Mouse (Mus musculus) heart, adult 18-20 months (tissue): ENCODE measurements at regions not wholly inside any gene's neighbourhood (a gene's known extent, or its start where the extent isn't known, plus 50 kb on each side); places are given as distances from the start of the nearest gene placed in this dataset.

ENCODE experiments used
- DNase-seq, 2 experiments: peaks; one replicate each; pipeline ENCODE4 v3.0.0; 2021 to 2022; ENCODE audit warnings: mixed read lengths in 1 of 2

DNA sequence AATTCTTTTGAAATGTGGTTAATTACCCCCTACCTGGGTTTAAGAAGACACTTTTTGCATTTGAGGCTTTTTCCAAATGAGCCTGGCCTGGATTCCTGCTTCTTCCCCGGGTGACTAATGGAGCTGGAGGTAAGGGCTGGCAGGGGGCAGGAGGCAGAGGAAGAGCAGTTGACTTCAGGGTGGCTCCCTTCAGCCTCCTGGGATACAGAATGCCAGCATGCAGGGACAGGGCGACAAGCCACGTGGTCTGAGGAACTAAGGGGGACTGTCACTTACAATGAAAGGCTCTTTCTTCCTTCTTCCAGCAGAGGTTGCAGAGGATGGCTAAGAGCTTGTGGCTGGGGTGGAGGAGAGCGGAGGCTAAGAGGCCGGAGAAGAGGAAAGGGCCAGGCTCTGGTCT is 234.8 kb upstream of the Rpl38 start:
- DNase-seq, result no peak

DNA sequence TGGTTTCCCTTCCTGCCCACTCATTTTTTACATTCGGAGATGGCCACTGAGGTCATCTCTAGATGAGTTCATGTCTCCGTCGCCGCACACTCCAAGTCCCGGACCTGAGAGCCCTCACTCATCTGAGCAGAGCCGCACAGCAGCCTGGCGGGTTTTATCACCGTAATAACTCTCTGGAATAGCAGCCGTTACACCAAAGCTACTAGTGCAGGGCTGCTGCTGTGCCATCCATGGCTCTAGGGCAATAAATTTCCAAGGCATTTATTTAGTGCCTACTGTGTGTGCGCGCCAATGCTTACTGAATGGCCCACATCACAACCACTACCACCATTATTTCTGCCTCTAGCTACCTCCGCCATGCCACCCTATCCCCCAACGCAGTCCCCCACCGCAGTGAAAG is 242.9 kb upstream of the Rpl38 start:
- DNase-seq, result no peak

DNA sequence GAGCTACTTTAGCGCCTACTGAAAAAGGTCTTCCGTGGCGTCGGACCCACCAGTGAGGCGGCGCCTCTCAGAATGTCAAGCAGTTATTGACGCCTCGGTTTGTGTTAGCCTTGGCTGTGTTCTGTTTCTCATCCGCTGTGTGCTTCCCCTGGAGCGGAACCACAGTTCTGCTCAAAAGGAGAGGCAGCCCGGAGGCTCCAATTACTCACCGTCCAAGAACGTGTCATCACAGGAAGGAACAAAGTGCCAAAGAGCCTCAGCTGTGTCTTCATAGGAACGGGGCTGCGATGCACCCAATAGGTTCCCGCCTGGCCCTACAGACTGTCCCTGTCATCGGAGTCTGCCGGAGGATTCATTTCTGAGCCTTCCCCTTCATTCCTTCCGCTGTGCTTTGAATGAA is 245.0 kb upstream of the Rpl38 start:
- DNase-seq, result no peak

DNA sequence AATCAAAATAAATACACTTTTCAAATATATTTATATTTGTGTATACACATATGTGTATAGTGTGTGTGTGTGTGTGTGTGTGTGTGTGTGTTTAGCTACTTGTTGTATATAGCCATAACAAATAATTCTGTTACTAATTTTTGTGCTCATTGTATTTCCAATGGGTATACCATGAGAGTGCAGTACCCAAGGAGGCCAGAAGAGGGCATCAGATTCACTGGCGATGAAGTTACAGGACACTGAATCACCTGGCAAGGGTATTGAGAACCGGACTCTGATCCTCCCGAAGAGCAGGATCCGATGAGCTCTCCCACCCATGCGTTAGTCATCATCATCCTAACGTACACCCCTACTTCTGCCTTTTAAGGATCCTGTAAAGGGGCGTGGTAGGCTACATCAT is 249.3 kb upstream of the Rpl38 start:
- no peak for DNase-seq

DNA sequence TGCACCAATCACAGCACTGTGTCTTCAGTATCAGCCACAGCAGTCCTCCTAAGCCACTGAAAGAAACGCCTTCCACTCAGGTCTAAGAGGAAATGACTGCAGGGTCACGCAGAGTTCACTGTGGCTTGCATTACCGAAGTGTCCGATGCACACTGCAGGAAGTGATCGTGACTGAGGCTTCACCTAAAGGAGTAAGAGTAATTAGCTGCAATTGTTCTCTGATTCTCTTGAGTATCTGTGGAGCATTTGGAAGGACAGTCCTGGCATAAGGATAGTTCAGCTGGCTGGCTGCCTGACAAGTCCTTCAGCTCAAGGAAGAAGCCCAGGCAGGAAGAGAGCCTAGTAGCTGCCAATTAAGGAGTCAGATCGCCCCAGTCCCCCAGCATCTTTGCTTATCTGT is 252.2 kb upstream of the Rpl38 start:
- no peak for DNase-seq

DNA sequence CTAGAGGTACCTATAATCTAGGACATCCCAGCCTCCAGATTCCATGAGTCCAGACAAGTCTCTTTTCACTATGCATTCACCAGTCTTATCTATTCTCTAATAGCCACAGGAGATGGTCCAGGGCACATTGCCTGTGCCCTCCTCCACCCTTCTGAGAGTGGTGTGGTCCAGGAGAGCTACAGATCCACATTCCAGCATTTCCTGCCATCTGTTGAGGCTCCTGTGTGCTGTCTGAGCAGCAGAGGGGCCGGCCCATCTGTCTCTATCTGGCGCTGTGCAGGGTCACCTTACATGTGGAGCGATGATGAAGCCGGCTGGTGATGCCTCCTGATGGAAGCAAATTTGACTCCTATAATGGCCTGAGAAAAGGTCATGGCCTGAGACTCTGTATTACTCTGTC is 263.9 kb upstream of the Rpl38 start:
- no peak for DNase-seq

DNA sequence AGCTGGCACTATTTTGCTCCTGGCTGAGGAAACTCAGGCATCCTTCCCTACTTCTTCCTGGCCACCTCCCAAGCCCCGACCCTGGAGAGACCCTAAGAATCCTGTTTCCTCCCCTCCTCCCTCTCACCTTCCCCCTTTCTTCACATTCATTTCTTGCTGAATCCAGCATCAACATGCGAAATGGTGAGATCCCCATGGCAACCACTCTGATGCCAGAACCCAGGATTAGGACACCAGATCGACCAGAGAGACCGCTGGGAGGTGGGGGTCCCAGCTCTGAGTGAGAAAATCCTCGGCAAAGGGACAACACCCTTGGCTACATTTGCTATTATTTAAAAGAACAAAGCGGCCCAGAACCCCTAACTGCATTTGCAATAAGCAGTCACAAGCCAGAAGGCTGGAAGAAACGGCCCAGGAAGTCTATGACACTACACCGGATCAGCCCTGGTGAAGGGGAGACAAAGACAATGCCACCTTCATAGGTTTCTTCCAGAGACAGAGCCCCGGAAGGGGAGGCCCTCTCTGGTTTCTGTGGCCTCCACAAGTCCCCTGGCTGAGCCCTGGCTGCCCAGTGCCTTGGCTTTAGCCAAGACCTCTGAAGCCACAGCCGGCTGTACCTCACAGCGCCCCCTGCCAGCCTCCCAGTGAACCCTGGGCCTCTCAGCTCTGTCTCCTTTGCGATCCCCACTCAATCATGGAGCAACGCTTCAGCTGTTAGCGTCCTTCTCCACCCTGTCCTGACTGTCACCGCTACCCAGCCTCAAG is 265.6 kb upstream of the Rpl38 start:
- no peak for DNase-seq

DNA sequence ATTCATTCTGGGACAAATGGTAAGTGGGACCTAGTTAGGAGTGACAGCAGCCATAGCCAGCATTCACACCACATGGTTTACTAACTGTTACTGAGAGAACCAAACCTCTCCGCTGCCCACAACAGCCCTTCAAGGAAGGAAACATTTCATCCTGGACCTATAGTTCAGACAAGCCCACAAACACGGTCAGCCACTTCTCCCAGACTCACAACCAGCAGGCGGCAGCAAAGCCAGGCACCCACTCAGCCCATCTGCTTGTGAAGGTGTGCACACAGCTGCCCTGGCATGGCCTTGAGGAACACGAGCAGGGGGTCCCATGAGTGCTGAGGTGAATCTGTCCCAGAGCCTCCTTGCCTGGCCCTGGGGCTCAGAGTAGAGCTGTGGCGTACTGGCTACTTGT is 267.6 kb upstream of the Rpl38 start:
- DNase-seq, result no peak

DNA sequence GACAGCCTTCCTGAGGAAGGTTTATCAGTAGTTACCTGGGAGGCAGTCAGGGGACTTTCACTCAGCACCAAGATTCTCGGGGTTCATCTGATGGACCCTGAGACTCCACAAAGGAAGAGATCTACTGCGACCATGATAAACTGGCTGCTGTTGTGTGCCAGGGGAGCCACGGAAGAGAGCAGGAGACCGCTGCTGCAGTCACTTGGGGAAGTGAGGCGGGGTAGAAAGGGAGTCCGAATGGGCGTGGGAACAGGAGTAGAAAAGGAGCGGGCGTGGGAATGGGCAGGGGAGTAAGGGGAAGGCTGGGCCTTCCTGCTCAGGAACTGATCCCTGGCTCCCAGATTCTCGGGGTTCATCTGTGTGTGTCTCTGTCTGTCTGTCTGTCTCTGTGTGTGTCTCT is 276.2 kb upstream of the Rpl38 start:
- DNase-seq, result no peak

DNA sequence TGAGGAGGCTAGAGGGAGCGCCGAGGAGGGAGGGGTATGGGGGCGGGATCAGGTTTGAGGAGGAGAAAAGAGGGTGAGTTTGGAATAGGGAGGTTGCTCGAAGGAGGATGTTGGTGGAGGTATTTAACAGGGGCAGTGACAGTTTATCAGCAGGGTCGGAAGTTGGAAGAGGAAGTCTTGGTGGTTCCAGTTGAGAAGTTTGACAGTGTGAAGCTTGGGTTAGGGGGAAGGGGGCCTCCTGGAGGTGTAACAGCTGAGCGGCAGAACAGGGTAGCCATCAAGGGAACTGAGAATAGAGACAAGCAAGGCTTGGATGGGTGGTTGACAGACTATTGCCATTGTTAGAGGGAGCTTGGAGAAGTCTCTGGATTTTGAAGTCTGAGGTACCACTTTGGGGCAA is 276.8 kb upstream of the Rpl38 start:
- DNase-seq, result no peak

DNA sequence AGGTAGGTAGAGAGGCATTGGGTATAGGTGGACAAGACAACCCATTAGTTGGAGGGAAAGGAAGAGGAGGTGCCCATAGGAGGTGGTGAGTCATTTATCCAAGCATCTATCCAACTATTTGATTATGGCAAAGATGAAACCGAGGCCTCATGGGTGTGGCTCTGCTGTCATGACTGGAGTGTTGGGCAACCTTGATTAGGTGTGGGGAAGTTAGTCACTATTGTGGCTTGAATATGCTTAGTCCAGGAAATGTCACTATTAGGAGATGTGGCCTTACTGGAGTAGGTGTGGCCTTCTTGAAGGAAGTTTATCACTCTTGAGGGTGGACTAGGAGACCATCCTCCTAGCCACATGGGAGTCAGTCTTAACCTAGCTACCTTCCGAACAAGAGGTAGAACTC is 281.2 kb upstream of the Rpl38 start:
- no peak for DNase-seq

DNA sequence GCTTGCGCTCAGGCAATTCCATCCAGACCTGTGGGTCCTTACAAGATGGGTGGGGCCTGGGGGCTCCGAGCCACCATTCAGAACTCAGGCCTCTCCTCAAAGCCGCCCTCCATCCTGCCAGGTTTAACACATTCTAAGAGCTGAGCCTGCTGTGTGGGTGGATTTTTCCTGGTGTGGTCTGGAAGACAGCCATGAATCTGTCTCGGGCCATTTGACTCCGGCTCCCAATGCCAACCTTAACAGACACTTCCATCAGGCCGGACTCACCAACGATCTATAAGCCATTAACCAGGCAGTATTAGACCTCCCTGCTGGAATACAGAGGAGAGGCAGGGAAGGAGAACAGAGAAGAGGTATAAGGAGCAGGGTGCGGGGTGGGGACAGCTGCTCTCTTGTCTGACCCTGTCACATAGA is 288.9 kb upstream of the Rpl38 start:
- no peak for DNase-seq

DNA sequence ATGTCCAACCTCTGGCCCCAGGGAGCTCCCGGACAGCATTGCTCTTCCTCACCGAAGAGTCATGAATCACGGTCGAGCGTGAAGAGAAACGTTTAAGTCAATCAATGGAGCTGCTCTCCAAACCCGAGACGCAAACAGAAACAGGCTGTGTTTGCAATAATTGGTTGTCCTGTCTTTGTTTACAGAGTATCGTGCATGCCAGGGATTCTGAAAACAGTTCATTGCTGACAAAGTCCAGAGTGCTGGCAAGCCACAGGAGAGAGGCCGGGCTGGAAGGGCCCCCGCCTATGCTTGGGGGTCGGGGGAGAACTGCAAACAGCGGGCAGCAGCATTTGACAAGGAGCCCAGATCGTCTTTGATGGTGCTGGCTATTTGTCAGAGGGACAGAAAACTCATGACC is 292.4 kb upstream of the Rpl38 start:
- no peak for DNase-seq

DNA sequence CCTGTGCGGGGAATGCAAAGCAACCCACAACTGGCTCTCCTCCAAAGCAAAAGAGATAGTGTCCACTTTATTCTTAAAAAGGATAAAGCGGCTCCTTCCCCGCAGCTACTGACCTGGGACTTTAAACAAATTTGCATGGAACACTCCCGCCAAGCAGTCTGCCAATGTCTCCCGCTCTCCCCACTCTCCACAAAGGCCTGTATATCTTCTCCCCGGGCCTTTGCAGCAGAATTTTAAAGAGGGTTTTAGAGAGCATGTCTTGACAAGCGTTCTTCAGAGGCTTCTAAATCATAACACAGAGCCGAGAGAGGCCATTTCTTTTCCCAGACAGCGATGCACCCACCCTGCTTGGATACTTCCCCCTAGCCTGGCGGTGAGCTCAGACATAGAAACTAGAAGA is 297.6 kb upstream of the Rpl38 start:
- DNase-seq, result no peak

DNA sequence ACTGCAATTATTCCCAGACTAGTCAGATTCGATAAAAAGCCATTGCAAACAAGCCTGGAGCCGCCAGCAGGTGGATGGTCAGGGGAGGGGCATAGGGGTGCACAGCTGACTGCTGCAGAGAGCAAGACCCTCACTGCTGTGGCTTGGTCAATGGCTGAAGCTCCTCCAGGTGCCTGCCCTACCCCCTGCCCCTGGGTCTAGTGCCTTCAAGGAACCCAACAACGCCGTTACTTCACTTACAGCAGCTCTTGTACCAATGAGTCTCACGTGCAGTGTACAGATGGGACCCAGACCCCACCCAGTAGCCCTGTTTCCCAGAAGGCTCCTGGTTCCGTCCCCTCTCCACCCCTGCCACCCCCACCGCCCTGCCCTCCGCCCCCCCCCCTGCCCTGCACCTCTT is 300.5 kb upstream of the Rpl38 start:
- no peak for DNase-seq

DNA sequence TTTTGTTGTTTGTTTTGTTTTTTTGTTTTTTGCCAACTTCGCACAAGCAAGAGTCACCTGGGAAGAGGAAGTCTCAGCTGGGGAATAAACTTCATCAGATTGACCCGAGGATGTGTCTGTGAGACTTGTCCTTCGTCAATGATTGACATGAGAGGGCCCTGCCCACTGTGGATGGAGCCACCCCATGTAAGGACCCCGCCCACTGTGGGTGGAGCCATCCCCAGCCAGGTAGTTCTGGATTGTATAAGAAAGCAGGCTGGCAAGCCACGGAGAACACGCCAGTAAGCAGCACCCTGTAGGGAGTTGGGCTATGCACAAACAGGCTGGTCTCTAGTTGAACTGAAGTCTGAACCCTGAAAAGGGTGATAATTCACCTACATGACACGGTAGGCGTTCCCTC is 294.1 kb upstream of the Sdk2 start:
- DNase-seq, result no peak

DNA sequence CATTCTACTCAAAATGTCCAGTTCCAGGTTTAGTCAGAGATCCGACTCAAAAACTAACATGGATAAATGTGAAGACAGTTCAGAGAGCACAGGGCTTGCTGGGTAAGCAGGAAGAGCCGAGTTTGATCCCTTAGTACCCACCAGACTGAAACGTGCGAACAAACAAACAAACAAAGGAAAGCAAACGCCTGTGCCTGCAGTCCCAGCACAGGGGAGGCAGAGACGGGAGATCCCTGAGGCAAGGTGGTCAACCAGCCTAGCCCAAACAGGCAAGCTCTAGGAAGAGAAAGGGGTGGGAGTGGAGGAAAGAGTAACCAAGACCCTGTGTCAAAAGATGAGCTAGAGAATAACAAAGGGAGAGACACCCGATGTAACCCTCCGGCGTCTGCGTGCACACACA is 293.5 kb upstream of the Sdk2 start:
- DNase-seq, result no peak

DNA sequence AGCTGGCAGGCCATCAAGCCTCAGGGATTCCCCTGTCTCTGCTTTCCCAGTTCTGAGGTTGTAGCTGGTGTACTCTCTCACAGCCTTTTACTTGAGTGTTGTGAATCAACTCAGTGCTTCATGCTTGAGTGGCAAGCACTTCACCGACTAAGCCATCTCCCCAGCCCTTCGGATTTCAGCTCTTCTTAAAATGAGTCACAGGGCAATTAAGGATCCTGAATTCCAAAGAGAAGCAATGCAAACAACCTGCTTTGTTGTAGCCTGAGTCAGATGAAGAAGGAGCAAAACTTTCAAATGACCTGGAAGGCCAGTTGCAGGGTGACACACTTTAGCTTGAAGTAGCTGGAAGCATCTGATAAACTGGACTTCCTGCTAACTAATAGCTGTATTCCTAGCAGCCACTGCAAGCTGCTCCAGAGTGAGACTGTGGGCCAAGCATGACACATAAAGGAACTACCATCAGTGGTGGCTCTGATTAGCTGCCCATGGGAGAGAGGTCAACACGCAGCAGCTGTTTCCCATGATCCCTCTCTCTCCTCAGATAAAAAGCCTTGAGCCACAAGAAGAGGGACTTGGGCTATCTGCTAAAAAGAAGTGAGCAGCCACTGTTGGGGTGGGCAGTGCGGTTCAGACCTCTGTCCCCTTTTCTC is 285.4 kb upstream of the Sdk2 start:
- DNase-seq, result peak; percentile 10 to 11

DNA sequence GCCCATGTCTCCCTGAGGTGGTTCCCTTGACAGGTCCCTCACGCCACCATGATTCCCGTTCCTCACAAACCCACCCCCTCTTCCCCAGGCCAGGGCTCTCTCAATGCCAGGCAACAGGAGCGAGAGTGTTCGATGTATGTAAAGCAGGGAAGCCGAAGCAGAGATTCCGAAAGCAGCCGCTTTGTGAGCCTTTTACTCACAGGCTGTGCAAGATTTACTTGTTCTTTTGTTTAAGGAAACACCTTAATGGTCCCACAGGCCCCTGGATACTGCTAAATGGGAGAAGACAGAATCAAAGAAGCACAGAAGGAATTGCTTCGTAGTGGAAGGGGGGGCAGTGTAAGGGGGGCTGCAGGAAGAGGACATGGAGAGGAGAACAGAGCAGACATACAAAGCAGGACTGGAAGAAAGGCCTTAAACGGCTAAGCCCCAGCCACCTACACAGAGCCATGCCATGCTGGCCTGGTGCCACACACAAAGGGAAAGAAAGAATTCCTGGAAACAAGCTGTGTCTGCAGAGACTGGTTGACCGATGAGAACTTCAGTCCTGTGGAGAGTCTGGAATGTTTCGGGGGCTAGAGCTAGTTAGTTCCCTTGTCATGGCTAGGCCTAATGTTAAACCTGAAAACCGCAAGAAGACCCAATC is 270.1 kb upstream of the Sdk2 start:
- no peak for DNase-seq

DNA sequence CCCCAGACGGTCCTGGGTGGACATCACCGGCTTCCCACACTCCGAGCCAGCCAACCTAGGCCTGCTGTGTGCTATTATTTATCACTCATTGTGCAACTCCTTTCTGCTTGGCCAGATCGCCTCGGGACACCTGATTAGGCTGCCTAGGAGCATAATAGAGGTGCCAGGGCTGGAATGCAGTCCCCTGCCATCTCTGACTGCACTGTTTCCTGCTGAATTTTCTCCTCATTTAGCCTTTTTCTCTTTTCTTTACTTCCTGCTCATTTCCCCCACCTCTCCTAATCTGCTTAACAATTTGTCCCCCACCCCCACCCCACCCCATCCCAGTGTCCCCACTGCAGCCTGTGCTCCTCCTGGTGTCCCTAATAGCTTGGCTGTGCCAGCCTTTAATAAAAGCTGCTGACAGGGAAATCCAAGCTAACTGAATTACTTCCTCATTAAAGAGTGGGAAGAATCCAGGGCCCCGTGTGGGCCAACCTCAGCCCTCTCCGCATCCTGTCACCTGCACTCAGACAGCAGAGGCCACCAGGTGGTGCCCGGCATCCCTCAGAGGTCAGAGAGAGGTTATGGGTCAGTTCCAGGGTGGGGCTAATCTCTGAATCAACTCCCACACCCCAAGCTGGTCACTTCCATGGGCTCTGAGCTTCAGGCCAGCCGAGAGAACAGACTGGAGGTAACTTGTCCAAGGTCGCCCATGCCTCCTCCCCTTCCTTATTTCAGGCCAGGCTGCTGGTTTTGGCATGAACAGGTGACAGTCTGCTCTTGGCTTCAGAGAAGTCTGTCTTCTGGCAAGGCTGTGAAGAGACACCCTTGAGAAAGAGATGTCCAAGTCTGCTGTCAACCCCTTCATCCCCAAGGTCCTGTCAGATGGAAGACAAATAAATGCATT is 269.3 kb upstream of the Sdk2 start:
- peak in 1 of 2 experiments; percentile 15 for DNase-seq

DNA sequence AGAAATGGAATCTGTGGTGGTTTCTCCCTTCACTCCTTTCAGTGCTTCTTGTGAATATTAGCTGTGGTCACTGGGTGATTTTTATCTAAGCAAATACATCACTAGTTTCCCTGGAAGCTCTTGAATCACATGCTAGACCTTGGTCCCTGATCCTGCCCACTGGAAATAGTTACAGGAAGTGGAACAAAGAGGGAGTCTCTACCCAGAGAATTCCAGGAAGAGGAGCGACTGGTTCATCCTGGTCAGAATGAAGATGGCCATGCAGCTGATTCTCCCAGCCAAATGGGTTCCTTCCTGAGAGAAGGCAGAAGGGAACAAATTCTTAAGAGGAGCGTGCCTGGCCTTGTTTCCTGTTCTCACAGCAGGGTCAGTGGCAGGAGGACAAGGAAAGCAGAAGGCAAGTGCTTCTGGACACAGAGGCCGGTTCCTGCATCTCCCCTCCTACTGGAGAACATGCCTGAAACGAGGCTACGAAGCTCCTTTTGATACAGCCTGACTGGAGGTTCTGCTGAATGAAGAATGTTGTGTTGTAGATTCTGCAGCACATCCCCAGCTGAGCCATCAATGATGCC is 264.8 kb upstream of the Sdk2 start:
- DNase-seq, result no peak

DNA sequence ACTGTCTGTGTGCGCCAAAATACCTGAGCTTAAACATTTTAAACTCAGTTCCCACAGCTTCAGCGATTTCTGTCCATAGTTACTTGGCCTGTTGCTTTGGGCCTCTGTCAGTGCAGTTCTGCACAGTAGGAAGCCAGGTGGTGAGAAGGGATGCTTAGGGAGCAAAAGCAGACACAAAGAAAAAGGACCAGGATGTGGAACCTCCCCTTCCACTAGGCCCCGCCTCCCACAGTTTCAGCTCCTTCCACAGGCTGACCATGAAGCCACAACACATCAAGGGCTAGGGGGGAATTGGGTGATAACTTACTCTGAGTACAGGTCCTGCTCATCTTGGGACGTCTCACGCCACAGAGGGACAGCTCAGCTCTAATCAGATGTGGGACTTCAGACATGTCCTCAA is 263.5 kb upstream of the Sdk2 start:
- DNase-seq, result no peak
